Mouse (Mus musculus) spleen, adult 2 months (tissue): ENCODE results near the gene Swi5. TPM values are rescaled to one million over a fixed set of nuclear protein-coding genes. Genes with fewer than 3 reads are reported as not detected.

ENCODE experiments used
- DNase-seq, 2 experiments: peaks; one replicate each; pipeline versions ENCODE4 v3.0.0 to v3.0.0-alpha.2; 2012 to 2021; ENCODE audit warnings: low spot score in 2 of 2, low read depth in 1 of 2
- H3K27ac ChIP-seq: fragments of 200-500 bp; 2 replicates; pipeline ENCODE4 v1.5.1; 2012; ENCODE audit warnings: low read length, inconsistent platforms; ENCODE audit not compliant: insufficient read depth
- H3K27me3 ChIP-seq: fragments of 200-500 bp; 2 replicates; pipeline ENCODE4 v1.6.1; 2012; ENCODE audit warnings: mild to moderate bottlenecking, moderate library complexity, low read length, inconsistent platforms; ENCODE audit not compliant: control insufficient read depth, insufficient read depth
- H3K36me3 ChIP-seq: fragments of 200-500 bp; 2 replicates; pipeline ENCODE4 v1.6.1; 2012; ENCODE audit warnings: mild to moderate bottlenecking, low read length, inconsistent platforms; ENCODE audit not compliant: control insufficient read depth, insufficient read depth
- H3K4me1 ChIP-seq: fragments of 200-500 bp; 2 replicates; pipeline ENCODE4 v1.6.1; 2011; ENCODE audit warnings: inconsistent platforms; ENCODE audit not compliant: control insufficient read depth, insufficient read depth, insufficient read length
- H3K4me3 ChIP-seq: fragments of 200-500 bp; 2 replicates; pipeline ENCODE4 v1.5.1; 2011; ENCODE audit warnings: mild to moderate bottlenecking, inconsistent platforms; ENCODE audit not compliant: insufficient read depth, insufficient read length; ENCODE audit errors: extremely low read depth
- CTCF ChIP-seq: fragments of 200-500 bp; IDR thresholded peaks from 2 replicates; pipeline ENCODE4 v1.5.1; 2011; ENCODE audit warnings: mild to moderate bottlenecking, inconsistent platforms; ENCODE audit not compliant: insufficient read depth, insufficient read length, insufficient replicate concordance; ENCODE audit errors: extremely low read depth
- POLR2A ChIP-seq: fragments of 200-500 bp; IDR thresholded peaks from 2 replicates; pipeline ENCODE4 v1.6.1; 2011; ENCODE audit warnings: low read depth, low read length, inconsistent platforms
- WGBS: fragments of 180-500 bp; shearing (Covaris S2); methylation state at CpG from one replicate; pipeline ENCODE4 v1.1.7; 2018; 5-methylcytosine and 5-hydroxymethylcytosine counted together
- polyA plus RNA-seq: library from polyadenylated mRNA; depleted of rRNA; stranded (reverse); fragments of >200 nt; gene quantifications from 2 replicates; pipeline ENCODE4 v1.2.3, GENCODE M21; 2012; rRNA removed

Swi5 gene
- polyA plus RNA-seq = 60.5 and 63.4 TPM in 2 replicates

DNA sequence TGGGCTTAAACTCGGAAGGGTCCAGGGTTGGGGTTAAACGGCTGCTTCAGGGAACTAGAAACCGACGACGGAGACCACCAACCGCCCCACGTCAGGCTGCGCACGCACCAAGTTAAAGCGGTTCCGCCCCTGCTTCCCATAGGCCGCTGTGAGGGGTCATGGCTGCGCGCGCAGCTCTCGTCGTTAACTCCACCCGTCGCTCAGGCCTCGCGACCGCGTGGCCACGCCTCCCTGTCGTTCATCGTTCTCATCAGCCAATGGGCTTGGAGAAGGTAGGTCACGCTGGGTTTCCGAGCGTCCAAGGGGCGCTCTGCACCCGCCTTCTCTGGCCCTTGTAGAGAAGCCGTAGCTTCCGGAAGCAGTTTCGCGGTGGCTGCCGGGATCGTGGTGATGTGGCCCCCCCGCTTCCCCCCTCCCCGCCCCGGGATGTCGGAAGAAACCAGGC lies at the start of gene Swi5:
TSS of gene Swi5 (minus strand) at position 153 of the 445 bp plus-strand sequence.
- peak; percentile 96 to 99 for DNase-seq
- peak within 1 kb of the TSS; percentile 70 for H3K27ac ChIP-seq
- peaks cover 2% of the 10 kb centered on the region; the same call in 1 of the 2 replicates for H3K4me1 ChIP-seq
- TF ChIP-seq POLR2A (peak; percentile 84), CTCF (no peak)
- H3K36me3 ChIP-seq = no peaks in the 10 kb centered on the region; the same call in 1 of the 2 replicates
- under 1% methylated on average over 41 of the region's 41 CpGs for WGBS
- H3K27me3 ChIP-seq = no peaks in the 10 kb centered on the region
- H3K4me3 ChIP-seq = peak within 1 kb of the TSS; percentile 85

GRCm38 (mm10) chr2:32335888-32336287 lies 48.0 kb upstream of the Swi5 start:
- WGBS = 49% methylated on average over 15 of the region's 15 CpGs
- H3K4me1 ChIP-seq = no peaks in the 10 kb centered on the region
- H3K4me3 ChIP-seq = no peak overlapping the region
- no peak for DNase-seq
- TF ChIP-seq POLR2A (no peak), CTCF (no peak)
- H3K27me3 ChIP-seq = no peaks in the 10 kb centered on the region
- H3K27ac ChIP-seq = no peak overlapping the region
- no peaks in the 10 kb centered on the region for H3K36me3 ChIP-seq

DNA sequence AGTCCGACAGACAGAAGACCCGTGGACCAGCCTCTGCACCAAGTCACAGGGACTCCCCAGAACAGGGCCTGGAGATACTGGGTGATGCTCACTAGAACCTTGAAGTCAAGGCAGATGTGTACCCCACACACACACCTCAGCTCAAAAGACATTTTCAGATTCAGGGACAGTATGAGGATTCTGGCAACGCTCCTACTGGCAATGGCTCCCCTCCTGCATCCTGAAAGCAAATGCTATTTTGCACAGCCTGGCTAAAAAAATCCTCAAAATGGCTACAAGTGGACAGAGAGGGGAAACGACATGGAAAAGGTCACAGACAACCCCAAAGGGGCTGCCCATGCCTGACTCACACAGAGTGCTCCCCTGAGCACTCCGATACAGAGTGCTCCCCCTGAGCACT lies 44.3 kb upstream of the Swi5 start:
- Histone ChIP-seq H3K27me3 (no peaks in the 10 kb centered on the region), H3K36me3 (no peaks in the 10 kb centered on the region), H3K4me3 (no peak overlapping the region), H3K27ac (no peak overlapping the region), H3K4me1 (no peaks in the 10 kb centered on the region)
- no peak for DNase-seq
- 78% methylated on average over 5 of the region's 5 CpGs for WGBS
- TF ChIP-seq POLR2A (no peak), CTCF (no peak)

- TF ChIP-seq CTCF = no peak
- no peak for TF ChIP-seq POLR2A
- H3K4me3 ChIP-seq = no peak overlapping the region
- H3K27ac ChIP-seq = no peak overlapping the region
- WGBS = 89% methylated on average over 6 of the region's 6 CpGs
- H3K4me1 ChIP-seq = no peaks in the 10 kb centered on the region
- no peak for DNase-seq
- no peaks in the 10 kb centered on the region for H3K27me3 ChIP-seq
- H3K36me3 ChIP-seq = no peaks in the 10 kb centered on the region
These were observed 41.7 kb upstream of the Swi5 start for GRCm38 (mm10) chr2:32329531-32329930.

DNA sequence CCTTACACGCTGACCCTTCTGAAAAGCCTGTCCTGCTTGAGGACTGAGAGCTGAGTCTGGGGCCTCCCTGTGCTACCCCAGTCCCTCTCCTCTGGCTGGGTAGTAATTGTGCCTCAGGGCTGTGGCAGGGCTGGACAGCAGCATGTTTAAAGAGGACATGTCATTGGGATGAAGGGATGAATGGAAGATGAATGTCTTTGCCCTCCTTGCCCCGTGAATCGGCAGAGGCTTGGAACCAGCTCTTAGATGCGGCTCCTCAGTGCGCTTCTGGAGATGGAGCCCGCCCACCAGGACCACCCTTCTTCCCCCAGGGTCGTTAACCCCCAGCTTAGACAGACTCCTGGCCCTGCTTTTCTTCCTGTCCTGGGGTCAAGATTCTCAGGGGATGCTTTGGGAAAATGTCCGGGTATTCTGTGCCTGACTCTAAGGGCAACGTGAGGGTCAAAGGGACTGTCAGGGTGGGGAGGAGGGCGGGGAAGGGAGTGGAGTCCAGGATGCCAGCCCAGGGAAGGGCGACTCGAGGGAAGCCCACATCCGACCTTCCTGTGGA lies 41.1 kb upstream of the Swi5 start:
- Histone ChIP-seq H3K4me3 (no peak overlapping the region), H3K27me3 (no peaks in the 10 kb centered on the region), H3K27ac (no peak overlapping the region), H3K36me3 (no peaks in the 10 kb centered on the region), H3K4me1 (no peaks in the 10 kb centered on the region)
- WGBS = 62% methylated on average over 13 of the region's 13 CpGs
- no peak for TF ChIP-seq CTCF
- no peak for TF ChIP-seq POLR2A
- no peak for DNase-seq

DNA sequence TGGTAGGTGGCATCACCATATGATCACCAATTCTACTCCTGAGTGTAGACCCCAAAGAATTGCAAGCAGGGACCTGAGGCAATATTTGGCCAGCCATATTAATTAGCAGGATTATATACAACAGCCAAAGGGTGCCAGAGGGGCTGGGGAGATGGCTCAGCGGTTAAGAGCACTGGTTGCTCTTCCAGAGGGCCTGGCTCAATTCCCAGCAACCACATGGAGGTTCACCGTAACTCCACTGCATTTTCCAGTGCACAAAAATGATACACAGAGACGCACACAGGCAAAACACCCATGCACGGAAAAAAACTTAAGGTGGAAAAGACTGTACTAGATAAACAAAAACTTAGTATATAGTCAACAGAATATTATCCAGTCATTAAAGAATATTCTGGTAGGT lies 39.3 kb upstream of the Swi5 start:
- Histone ChIP-seq H3K27me3 (no peaks in the 10 kb centered on the region), H3K4me1 (no peaks in the 10 kb centered on the region)
- 84% methylated on average over 4 of the region's 4 CpGs for WGBS

DNA sequence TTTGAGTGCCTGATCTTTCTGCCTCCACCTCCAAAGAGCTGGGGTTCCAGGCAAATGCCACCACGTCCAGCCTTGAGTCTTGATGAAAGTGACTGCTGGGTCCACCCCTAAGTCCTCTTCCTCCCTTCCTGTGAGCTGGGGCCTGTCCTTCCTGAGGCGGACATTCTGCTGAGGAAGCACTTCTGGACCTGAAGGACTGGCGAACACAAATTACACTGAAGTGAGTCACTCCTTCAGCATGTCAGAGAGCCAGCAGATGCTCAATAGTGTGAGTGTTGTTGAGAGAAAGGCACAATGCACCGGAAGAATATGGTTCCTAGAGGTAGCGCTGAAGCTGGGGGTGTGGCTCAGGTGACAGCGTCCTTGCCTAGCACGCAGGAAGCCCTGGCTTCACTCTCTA lies 37.5 kb upstream of the Swi5 start:
- H3K27me3 ChIP-seq = no peaks in the 10 kb centered on the region
- no peak for TF ChIP-seq CTCF
- no peak for TF ChIP-seq POLR2A
- no peak overlapping the region for H3K27ac ChIP-seq
- H3K4me1 ChIP-seq = no peaks in the 10 kb centered on the region
- 53% methylated on average over 7 of the region's 7 CpGs for WGBS
- no peak for DNase-seq
- H3K4me3 ChIP-seq = no peak overlapping the region
- no peaks in the 10 kb centered on the region for H3K36me3 ChIP-seq

More for the DNA sequence above, 39.3 kb upstream of the Swi5 start:
- Histone ChIP-seq H3K4me3 (no peak overlapping the region), H3K27ac (no peak overlapping the region), H3K36me3 (no peaks in the 10 kb centered on the region)
- TF ChIP-seq CTCF = no peak
- no peak for TF ChIP-seq POLR2A
- DNase-seq = no peak
